Mouse (Mus musculus) small intestine, adult 2 months (tissue): ENCODE measurements at regions not wholly inside any gene's neighbourhood (a gene's known extent, or its start where the extent isn't known, plus 50 kb on each side); places are given as distances from the start of the nearest gene placed in this dataset.

Experiments
- H3K27ac ChIP-seq: fragments of 200-500 bp; 2 replicates; pipeline ENCODE4 v1.5.1; 2012; ENCODE audit warnings: low read depth, low read length, control low read depth, inconsistent platforms; ENCODE audit not compliant: insufficient read depth
- H3K27me3 ChIP-seq: fragments of 200-500 bp; 2 replicates; pipeline ENCODE4 v1.6.1; 2012; ENCODE audit warnings: mild to moderate bottlenecking, moderate library complexity, low read length, inconsistent platforms; ENCODE audit not compliant: control insufficient read depth, insufficient read depth
- H3K36me3 ChIP-seq: fragments of 200-500 bp; 2 replicates; pipeline ENCODE4 v1.6.1; 2012; ENCODE audit warnings: mild to moderate bottlenecking, low read length, control low read depth, inconsistent platforms; ENCODE audit not compliant: control insufficient read depth, insufficient read depth
- H3K4me1 ChIP-seq: fragments of 200-500 bp; 2 replicates; pipeline ENCODE4 v1.6.1; 2012; ENCODE audit warnings: low read length, inconsistent platforms, mixed read lengths; ENCODE audit not compliant: control insufficient read depth, insufficient read depth, insufficient read length
- H3K4me3 ChIP-seq: fragments of 200-500 bp; 2 replicates; pipeline ENCODE4 v1.5.1; 2012; ENCODE audit warnings: low read depth, mild to moderate bottlenecking, control low read depth, inconsistent platforms, low read length, moderate library complexity
- CTCF ChIP-seq: fragments of 200-500 bp; IDR thresholded peaks from 2 replicates; pipeline ENCODE4 v1.5.1; 2012; ENCODE audit warnings: low read depth, mild to moderate bottlenecking, control low read depth, inconsistent platforms, low read length, moderate library complexity, mixed read lengths; ENCODE audit not compliant: insufficient replicate concordance, insufficient read length; ENCODE audit errors: extremely low read depth
- POLR2A ChIP-seq: fragments of 200-500 bp; IDR thresholded peaks from 2 replicates; pipeline ENCODE4 v1.6.1; 2012; ENCODE audit warnings: low read depth, mild to moderate bottlenecking, control low read depth, inconsistent platforms, low read length, moderate library complexity
- WGBS: fragments of 180-500 bp; shearing (Covaris S2); methylation state at CpG from one replicate; pipeline ENCODE4 v1.1.7; 2018; 5-methylcytosine and 5-hydroxymethylcytosine counted together

GRCm38 (mm10) chr1:73593653-73594385 lies 530.4 kb downstream of the Tns1 start:
- H3K4me1 ChIP-seq, result no peaks in the 10 kb centered on the region
- WGBS, result 79% methylated on average over 9 of the region's 9 CpGs
- TF ChIP-seq POLR2A (no peak), CTCF (no peak)

GRCm38 (mm10) chr1:73591342-73592099 lies 532.7 kb downstream of the Tns1 start:
- Histone ChIP-seq H3K4me1 (no peaks in the 10 kb centered on the region), H3K4me3 (no peak overlapping the region), H3K36me3 (no peaks in the 10 kb centered on the region), H3K27ac (no peak overlapping the region), H3K27me3 (no peaks in the 10 kb centered on the region)
- WGBS, result 67% methylated on average over 9 of the region's 9 CpGs
- no peak for TF ChIP-seq CTCF
- TF ChIP-seq POLR2A, result no peak

More at GRCm38 (mm10) chr1:73593653-73594385, 530.4 kb downstream of the Tns1 start:
- H3K27ac ChIP-seq, result no peak overlapping the region
- H3K36me3 ChIP-seq, result no peaks in the 10 kb centered on the region
- H3K27me3 ChIP-seq, result no peaks in the 10 kb centered on the region
- no peak overlapping the region for H3K4me3 ChIP-seq

GRCm38 (mm10) chr1:73579680-73580079 lies 544.6 kb downstream of the Tns1 start:
- Histone ChIP-seq H3K27me3 (no peaks in the 10 kb centered on the region), H3K36me3 (no peaks in the 10 kb centered on the region), H3K27ac (no peak overlapping the region), H3K4me3 (no peak overlapping the region), H3K4me1 (no peaks in the 10 kb centered on the region)
- TF ChIP-seq CTCF (no peak), POLR2A (no peak)
- WGBS, result 80% methylated on average over 3 of the region's 3 CpGs

- Histone ChIP-seq H3K36me3 (no peaks in the 10 kb centered on the region), H3K27ac (no peak overlapping the region), H3K4me3 (no peak overlapping the region), H3K4me1 (no peaks in the 10 kb centered on the region), H3K27me3 (no peaks in the 10 kb centered on the region)
- 88% methylated on average over 1 of the region's 1 CpGs for WGBS
- TF ChIP-seq CTCF (no peak), POLR2A (no peak)
These were observed 547.2 kb downstream of the Tns1 start for GRCm38 (mm10) chr1:73577019-73577418.

GRCm38 (mm10) chr1:73575694-73576093 lies 548.6 kb downstream of the Tns1 start:
- Histone ChIP-seq H3K27ac (no peak overlapping the region), H3K36me3 (no peaks in the 10 kb centered on the region), H3K4me1 (no peaks in the 10 kb centered on the region), H3K4me3 (no peak overlapping the region), H3K27me3 (no peaks in the 10 kb centered on the region)
- TF ChIP-seq CTCF, result no peak
- no peak for TF ChIP-seq POLR2A
- 76% methylated on average over 1 of the region's 1 CpGs for WGBS

- Histone ChIP-seq H3K36me3 (no peaks in the 10 kb centered on the region), H3K4me1 (no peaks in the 10 kb centered on the region), H3K27ac (no peak overlapping the region), H3K4me3 (no peak overlapping the region), H3K27me3 (no peaks in the 10 kb centered on the region)
- no peak for TF ChIP-seq CTCF
- no peak for TF ChIP-seq POLR2A
- 89% methylated on average over 3 of the region's 3 CpGs for WGBS
These were observed 553.3 kb downstream of the Tns1 start for GRCm38 (mm10) chr1:73570944-73571343.

- Histone ChIP-seq H3K27ac (no peak overlapping the region), H3K27me3 (no peaks in the 10 kb centered on the region), H3K4me3 (no peak overlapping the region), H3K4me1 (no peaks in the 10 kb centered on the region), H3K36me3 (no peaks in the 10 kb centered on the region)
- 78% methylated on average over 3 of the region's 3 CpGs for WGBS
- no peak for TF ChIP-seq POLR2A
- TF ChIP-seq CTCF, result no peak
These were observed 551.1 kb upstream of the Tnp1 start for GRCm38 (mm10) chr1:73566770-73567169.

GRCm38 (mm10) chr1:73560594-73560993 lies 544.9 kb upstream of the Tnp1 start:
- 89% methylated on average over 1 of the region's 1 CpGs for WGBS
- no peak overlapping the region for H3K4me3 ChIP-seq
- no peaks in the 10 kb centered on the region for H3K4me1 ChIP-seq
- H3K36me3 ChIP-seq, result no peaks in the 10 kb centered on the region
- no peaks in the 10 kb centered on the region for H3K27me3 ChIP-seq
- TF ChIP-seq CTCF, result no peak
- TF ChIP-seq POLR2A, result no peak
- no peak overlapping the region for H3K27ac ChIP-seq
